Mouse (Mus musculus): ENCODE data around the gene Gm11733. TPM values are rescaled to one million over a fixed set of nuclear protein-coding genes. Genes with fewer than 3 reads are reported as not detected.

Gene Gm11733
- polyA plus RNA-seq, 1 experiment from 2014 or later = not detected

GRCm38 (mm10) chr11:117466292-117466691, 17.9 kb upstream of the Gm11733 start:
- Histone ChIP-seq H3K36me3 (no peaks in the 10 kb centered on the region), H3K9ac (no peak overlapping the region), H3K9me3 (replicated peaks) (no peaks in the 10 kb centered on the region), H3K4me3 (no peak overlapping the region), H3K4me1 (replicated peaks) (peaks cover 14% of the 10 kb centered on the region), H3K4me2 (no peak overlapping the region), H3K27me3 (replicated peaks) (peaks cover 48% of the 10 kb centered on the region), H3K27ac (ENCODE audit: poor library complexity, severe bottlenecking) (no peak overlapping the region)
- no peak for ATAC-seq (ENCODE audit: insufficient number of reproducible peaks, low FRiP score)
- WGBS = 10% methylated on average over 5 of the region's 5 CpGs

- Histone ChIP-seq H3K27me3 (replicated peaks) (peaks cover 44% of the 10 kb centered on the region), H3K36me3 (no peaks in the 10 kb centered on the region), H3K4me3 (no peak overlapping the region), H3K9me3 (replicated peaks) (no peaks in the 10 kb centered on the region), H3K4me2 (no peak overlapping the region), H3K9ac (no peak overlapping the region), H3K27ac (ENCODE audit: poor library complexity, severe bottlenecking) (no peak overlapping the region), H3K4me1 (replicated peaks) (peaks cover 14% of the 10 kb centered on the region)
- no peak for ATAC-seq (ENCODE audit: insufficient number of reproducible peaks, low FRiP score)
- WGBS = 85% methylated on average over 7 of the region's 7 CpGs
These were observed 17.3 kb upstream of the Gm11733 start for GRCm38 (mm10) chr11:117466911-117467310.

GRCm38 (mm10) chr11:117468585-117469363, 15.4 kb upstream of the Gm11733 start:
- no peak overlapping the region for H3K9ac ChIP-seq
- ATAC-seq (ENCODE audit: insufficient number of reproducible peaks, low FRiP score) = no peak
- H3K4me3 ChIP-seq = no peak overlapping the region
- WGBS = 43% methylated on average over 6 of the region's 6 CpGs
- no peak overlapping the region for H3K27ac ChIP-seq (ENCODE audit: poor library complexity, severe bottlenecking)
- no peaks in the 10 kb centered on the region for H3K36me3 ChIP-seq
- H3K4me2 ChIP-seq = no peak overlapping the region
- peaks cover 5% of the 10 kb centered on the region; the same call in 1 of the 2 replicates for H3K4me1 ChIP-seq (replicated peaks)
- peaks cover 32% of the 10 kb centered on the region for H3K27me3 ChIP-seq (replicated peaks)
- no peaks in the 10 kb centered on the region for H3K9me3 ChIP-seq (replicated peaks)

DNA sequence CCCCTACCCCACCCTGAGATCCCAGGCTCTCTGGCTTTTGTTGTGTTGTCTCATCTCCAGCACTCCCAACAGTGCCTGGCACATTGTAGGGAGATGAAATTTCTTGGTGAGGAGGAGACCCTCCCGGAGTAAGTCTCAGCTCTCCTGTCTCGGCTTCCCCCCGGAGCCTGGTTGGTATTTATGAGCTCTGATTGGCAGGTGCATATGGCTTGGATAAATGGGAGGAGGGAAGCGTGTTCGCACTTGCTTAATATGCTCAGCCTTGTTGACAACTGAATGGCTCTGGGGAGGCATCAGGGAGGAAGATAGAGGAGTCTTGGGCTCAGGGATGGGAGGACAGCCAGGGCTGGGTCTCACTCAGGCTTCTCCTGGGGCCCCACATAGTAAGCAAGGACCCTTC, 14.4 kb upstream of the Gm11733 start:
- no peak for ATAC-seq (ENCODE audit: insufficient number of reproducible peaks, low FRiP score)
- WGBS = 70% methylated on average over 5 of the region's 5 CpGs
- H3K4me3 ChIP-seq = no peak overlapping the region

DNA sequence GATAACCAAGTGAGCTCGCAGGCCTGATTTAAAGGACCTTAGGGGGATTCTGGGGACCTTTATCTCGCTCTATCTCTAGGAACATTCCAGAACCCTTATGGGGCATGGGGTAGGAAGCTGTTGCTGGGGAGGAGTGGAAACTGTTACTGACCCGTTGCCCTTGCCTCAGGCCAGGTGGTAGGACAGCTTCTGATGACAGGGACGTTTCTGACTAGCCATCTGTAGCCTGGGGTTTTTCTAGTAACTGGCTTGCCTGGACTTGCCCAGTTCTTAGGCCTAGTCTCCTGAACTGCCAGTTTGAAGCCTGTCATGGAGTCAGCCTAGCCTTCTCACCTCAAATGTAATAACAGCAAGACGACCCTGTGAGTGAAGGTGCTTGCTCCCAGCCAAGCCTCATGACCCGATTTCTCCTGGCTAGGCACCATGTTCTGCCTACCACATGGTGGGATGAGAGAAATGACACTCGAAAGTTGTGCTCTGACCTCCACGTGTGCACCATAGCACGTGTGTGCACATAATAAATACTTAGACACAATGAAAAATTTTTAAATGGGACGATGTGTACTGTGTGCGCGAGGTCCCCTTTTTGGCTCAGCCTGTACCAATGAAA, 13.5 kb upstream of the Gm11733 start:
- Histone ChIP-seq H3K9ac (no peak overlapping the region), H3K27me3 (replicated peaks) (peaks cover 15% of the 10 kb centered on the region), H3K36me3 (no peaks in the 10 kb centered on the region), H3K4me1 (replicated peaks) (peaks cover 5% of the 10 kb centered on the region; the same call in 1 of the 2 replicates), H3K4me3 (no peak overlapping the region), H3K9me3 (replicated peaks) (no peaks in the 10 kb centered on the region), H3K4me2 (no peak overlapping the region), H3K27ac (ENCODE audit: poor library complexity, severe bottlenecking) (no peak overlapping the region)
- no peak for ATAC-seq (ENCODE audit: insufficient number of reproducible peaks, low FRiP score)
- WGBS = 74% methylated on average over 12 of the region's 12 CpGs

More for the DNA sequence above, 14.4 kb upstream of the Gm11733 start:
- Histone ChIP-seq H3K36me3 (no peaks in the 10 kb centered on the region), H3K4me1 (replicated peaks) (peaks cover 5% of the 10 kb centered on the region; the same call in 1 of the 2 replicates), H3K9me3 (replicated peaks) (no peaks in the 10 kb centered on the region), H3K4me2 (no peak overlapping the region), H3K27me3 (replicated peaks) (peaks cover 24% of the 10 kb centered on the region), H3K27ac (ENCODE audit: poor library complexity, severe bottlenecking) (no peak overlapping the region), H3K9ac (no peak overlapping the region)

DNA sequence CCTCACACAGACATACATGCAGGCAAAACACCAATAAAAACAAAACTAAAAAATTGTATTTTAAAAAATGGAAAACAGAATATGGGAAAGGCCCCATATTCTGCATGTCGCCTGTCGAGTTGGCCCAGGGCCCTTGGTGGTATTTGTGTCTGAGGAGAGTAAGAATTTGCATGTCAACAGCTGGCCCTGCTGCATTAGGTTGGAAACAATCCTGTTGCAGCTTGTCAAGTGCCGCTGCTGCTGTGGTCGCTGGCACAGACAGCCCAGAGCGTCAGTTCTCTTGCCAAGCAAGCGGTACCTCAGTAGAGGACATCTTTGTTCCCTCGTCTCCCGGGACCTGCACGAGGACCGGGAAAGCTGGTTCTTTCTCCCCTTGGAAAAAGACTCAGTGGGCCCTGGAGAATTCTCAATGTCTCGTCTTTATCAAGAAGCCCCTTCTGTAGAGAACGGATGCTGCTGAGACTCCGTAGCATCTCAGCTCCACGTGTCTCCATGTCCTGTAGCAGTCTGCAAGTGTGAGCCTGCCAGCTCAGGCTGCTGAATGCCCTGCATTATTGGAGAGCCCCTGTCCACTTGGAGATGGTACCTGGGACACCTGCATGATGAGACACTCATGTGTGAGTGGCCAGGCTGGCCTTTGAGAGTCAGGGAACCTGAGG, 12.4 kb upstream of the Gm11733 start:
- peaks cover 13% of the 10 kb centered on the region for H3K27me3 ChIP-seq (replicated peaks)
- 67% methylated on average over 14 of the region's 14 CpGs for WGBS
- no peaks in the 10 kb centered on the region; the same call in 1 of the 2 replicates for H3K4me1 ChIP-seq (replicated peaks)
- H3K36me3 ChIP-seq = no peaks in the 10 kb centered on the region
- no peak overlapping the region for H3K4me2 ChIP-seq
- no peak overlapping the region for H3K27ac ChIP-seq (ENCODE audit: poor library complexity, severe bottlenecking)
- no peaks in the 10 kb centered on the region for H3K9me3 ChIP-seq (replicated peaks)
- H3K4me3 ChIP-seq = no peak overlapping the region
- no peak for ATAC-seq (ENCODE audit: insufficient number of reproducible peaks, low FRiP score)
- no peak overlapping the region for H3K9ac ChIP-seq

DNA sequence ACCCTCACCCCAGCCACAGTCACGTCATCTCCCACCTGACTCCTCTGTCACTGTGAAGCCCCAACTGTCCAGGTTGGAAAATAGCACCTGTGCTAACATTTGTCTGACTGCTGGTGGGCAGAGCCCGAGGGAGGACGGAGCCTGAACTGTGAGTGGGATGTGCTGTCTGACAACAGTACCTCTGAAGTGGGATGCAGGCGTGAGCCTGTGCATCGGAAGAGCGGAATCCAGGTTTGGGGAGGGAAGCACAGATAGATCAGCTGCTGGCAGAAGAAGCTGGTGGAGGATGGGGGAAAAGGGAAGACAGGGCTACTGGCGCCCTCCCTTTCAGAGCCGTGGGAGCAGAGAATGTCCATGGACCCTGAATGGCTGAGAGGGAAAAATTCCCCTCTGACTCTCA, 11.3 kb upstream of the Gm11733 start:
- WGBS = 72% methylated on average over 8 of the region's 8 CpGs
- no peaks in the 10 kb centered on the region; the same call in 1 of the 2 replicates for H3K4me1 ChIP-seq (replicated peaks)
- H3K4me3 ChIP-seq = no peak overlapping the region

GRCm38 (mm10) chr11:117475204-117475603, 9.0 kb upstream of the Gm11733 start:
- peaks cover 8% of the 10 kb centered on the region for H3K4me1 ChIP-seq (replicated peaks)
- peaks cover 12% of the 10 kb centered on the region; the same call in 1 of the 2 replicates for H3K27me3 ChIP-seq (replicated peaks)
- ATAC-seq (ENCODE audit: insufficient number of reproducible peaks, low FRiP score) = no peak
- H3K4me3 ChIP-seq = no peak overlapping the region
- WGBS = 95% methylated on average over 2 of the region's 2 CpGs
- H3K9ac ChIP-seq = no peak overlapping the region
- H3K9me3 ChIP-seq (replicated peaks) = peaks cover 8% of the 10 kb centered on the region; the same call in 1 of the 2 replicates
- H3K36me3 ChIP-seq = no peaks in the 10 kb centered on the region
- no peak overlapping the region for H3K27ac ChIP-seq (ENCODE audit: poor library complexity, severe bottlenecking)
- H3K4me2 ChIP-seq = no peak overlapping the region

More for the DNA sequence above, 11.3 kb upstream of the Gm11733 start:
- H3K4me2 ChIP-seq = no peak overlapping the region
- no peak overlapping the region for H3K9ac ChIP-seq
- H3K27ac ChIP-seq (ENCODE audit: poor library complexity, severe bottlenecking) = no peak overlapping the region
- no peak for ATAC-seq (ENCODE audit: insufficient number of reproducible peaks, low FRiP score)
- peaks cover 12% of the 10 kb centered on the region; the same call in 1 of the 2 replicates for H3K27me3 ChIP-seq (replicated peaks)
- no peaks in the 10 kb centered on the region for H3K36me3 ChIP-seq
- peaks cover 7% of the 10 kb centered on the region; the same call in 1 of the 2 replicates for H3K9me3 ChIP-seq (replicated peaks)

GRCm38 (mm10) chr11:117475669-117476068, 8.5 kb upstream of the Gm11733 start:
- Histone ChIP-seq H3K4me2 (peak overlapping the region; percentile 47), H3K4me3 (no peak overlapping the region), H3K36me3 (no peaks in the 10 kb centered on the region), H3K9me3 (replicated peaks) (peaks cover 8% of the 10 kb centered on the region; the same call in 1 of the 2 replicates), H3K27me3 (replicated peaks) (peaks cover 13% of the 10 kb centered on the region; the same call in 1 of the 2 replicates), H3K9ac (no peak overlapping the region), H3K27ac (ENCODE audit: poor library complexity, severe bottlenecking) (no peak overlapping the region), H3K4me1 (replicated peaks) (peaks cover 8% of the 10 kb centered on the region)
- 23% methylated on average over 10 of the region's 10 CpGs for WGBS
- no peak for ATAC-seq (ENCODE audit: insufficient number of reproducible peaks, low FRiP score)

DNA sequence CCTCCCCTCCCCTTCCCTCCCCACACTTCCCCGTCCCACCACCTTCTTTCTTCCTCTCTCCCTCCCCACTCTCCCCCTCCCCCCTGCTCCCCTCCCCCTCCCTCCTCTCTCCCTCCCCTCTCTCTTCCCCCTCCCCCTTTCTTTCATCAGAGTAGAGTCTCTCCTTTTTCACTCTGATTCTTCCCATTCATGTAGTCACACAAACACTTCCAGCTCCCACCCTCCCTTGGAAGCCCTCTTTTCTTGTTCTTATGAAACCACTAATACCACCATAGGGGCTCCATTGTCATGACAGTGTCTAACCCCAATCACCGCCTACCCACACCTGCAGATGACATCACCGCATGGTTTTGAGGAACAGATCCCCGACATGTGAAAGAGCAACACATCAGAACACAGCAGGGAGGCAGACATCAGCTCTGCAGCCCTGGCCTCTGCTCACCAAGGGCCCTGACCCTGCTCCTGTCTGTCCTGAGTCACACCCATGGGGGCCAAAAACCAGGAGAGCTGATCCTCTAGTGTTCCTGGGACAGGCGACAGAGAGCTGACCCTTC, 7.5 kb upstream of the Gm11733 start:
- H3K4me2 ChIP-seq = no peak overlapping the region
- H3K27me3 ChIP-seq (replicated peaks) = peaks cover 21% of the 10 kb centered on the region
- H3K4me3 ChIP-seq = no peak overlapping the region
- H3K9ac ChIP-seq = no peak overlapping the region
- 71% methylated on average over 5 of the region's 5 CpGs for WGBS
- H3K4me1 ChIP-seq (replicated peaks) = peaks cover 8% of the 10 kb centered on the region
- no peak overlapping the region for H3K27ac ChIP-seq (ENCODE audit: poor library complexity, severe bottlenecking)
- no peak for ATAC-seq (ENCODE audit: insufficient number of reproducible peaks, low FRiP score)
- H3K36me3 ChIP-seq = no peaks in the 10 kb centered on the region
- H3K9me3 ChIP-seq (replicated peaks) = peaks cover 8% of the 10 kb centered on the region; the same call in 1 of the 2 replicates
